Mouse (Mus musculus) erythroblast, adult 5-6 weeks (primary cell): ENCODE measurements around the gene Ect2. TPM values are rescaled to one million over a fixed set of nuclear protein-coding genes. Genes with fewer than 3 reads are reported as not detected.

Experiments used
- ATAC-seq: replicated peaks from 2 replicates; pipeline ENCODE4 v1.8.0; 2016; ENCODE audit warnings: moderate number of reproducible peaks, mild to moderate bottlenecking, moderate TSS enrichment, inconsistent platforms; ENCODE audit not compliant: poor library complexity, low FRiP score, severe bottlenecking
- total RNA-seq, 2 experiments: library from RNA; stranded (forward) in 1 of 2; stranded (reverse) in 1 of 2; fragments of 150-400 nt in 1 of 2; fragments of 200-764, 138-1000 nt in 1 of 2; gene quantifications; 2 replicates each; pipeline versions ENCODE4 v1.2.3 to v1.2.4; 2015 to 2017; ENCODE audit warnings: low replicate concordance in 2 of 2

The Ect2 gene
- total RNA-seq, 2 experiments from 2014 or later: 20.6 to 36.3 TPM

GRCm38 (mm10) chr3:27161645-27162409 is 8.1 kb upstream of the Ect2 start:
- ATAC-seq: no peak

GRCm38 (mm10) chr3:27158910-27159309 is 5.2 kb upstream of the Ect2 start:
- ATAC-seq: no peak

- no peak for ATAC-seq
These were observed 2.9 kb upstream of the Ect2 start for GRCm38 (mm10) chr3:27156594-27156949.

- no peak for ATAC-seq
These were observed 2.3 kb upstream of the Ect2 start for GRCm38 (mm10) chr3:27155856-27156593.

GRCm38 (mm10) chr3:27155051-27155855 is 1.6 kb upstream of the Ect2 start:
- ATAC-seq: no peak

- ATAC-seq: peak; percentile 47; the same call in 1 of the 2 replicates
These were observed 602 bp upstream of the Ect2 start for GRCm38 (mm10) chr3:27154280-27154679.

GRCm38 (mm10) chr3:27153191-27153671 is 447 bp downstream of the Ect2 start:
- ATAC-seq: peak; percentile 34

- no peak for ATAC-seq
These were observed 7.9 kb downstream of the Ect2 start for GRCm38 (mm10) chr3:27145733-27146132.

GRCm38 (mm10) chr3:27143570-27143969 is 10.1 kb downstream of the Ect2 start:
- ATAC-seq: no peak

GRCm38 (mm10) chr3:27140101-27140500 is 13.6 kb downstream of the Ect2 start:
- ATAC-seq: no peak

GRCm38 (mm10) chr3:27121864-27122450 is 31.7 kb downstream of the Ect2 start:
- ATAC-seq: no peak

- no peak for ATAC-seq
These were observed 32.7 kb downstream of the Ect2 start for GRCm38 (mm10) chr3:27120932-27121331.

- ATAC-seq: no peak
These were observed 35.5 kb downstream of the Ect2 start for GRCm38 (mm10) chr3:27118227-27118626.

GRCm38 (mm10) chr3:27110860-27111259 is 42.8 kb downstream of the Ect2 start:
- ATAC-seq: no peak

GRCm38 (mm10) chr3:27109109-27109508 is 44.6 kb downstream of the Ect2 start:
- ATAC-seq: no peak

GRCm38 (mm10) chr3:27107142-27107541 is 46.5 kb downstream of the Ect2 start:
- no peak for ATAC-seq

- no peak for ATAC-seq
These were observed 50.7 kb downstream of the Ect2 start for GRCm38 (mm10) chr3:27102965-27103364.

- ATAC-seq: no peak
These were observed 55.0 kb downstream of the Ect2 start for GRCm38 (mm10) chr3:27098633-27099032.

- no peak for ATAC-seq
These were observed 67.5 kb downstream of the Ect2 start for GRCm38 (mm10) chr3:27086221-27086620.
